Mouse (Mus musculus) ovary, adult 18-20 months (tissue): ENCODE results near the gene Stard13.

Source experiments
- DNase-seq: peaks from one replicate; pipeline ENCODE4 v3.0.0; 2022; ENCODE audit warnings: low spot score, mixed read lengths

Gene Stard13

DNA sequence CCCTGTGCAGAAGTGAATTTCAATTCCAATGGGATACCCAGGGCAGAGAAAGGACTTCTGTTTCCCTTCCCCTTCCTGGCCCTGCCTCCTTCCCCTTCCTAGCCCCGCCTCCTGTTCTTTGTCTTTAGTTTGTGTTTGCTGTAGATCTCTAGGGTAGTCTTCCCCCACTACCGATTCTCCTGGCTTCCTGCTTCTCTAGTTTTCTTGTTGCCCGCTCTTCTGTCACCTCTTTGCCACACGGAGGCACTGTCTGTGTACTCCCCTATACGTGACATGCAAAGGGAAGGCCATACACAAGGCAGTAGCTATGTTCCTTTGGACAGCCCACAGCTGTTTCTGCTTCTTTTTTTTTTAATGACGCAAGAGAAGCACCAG, 176.7 kb downstream of the Stard13 start:
- no peak for DNase-seq

DNA sequence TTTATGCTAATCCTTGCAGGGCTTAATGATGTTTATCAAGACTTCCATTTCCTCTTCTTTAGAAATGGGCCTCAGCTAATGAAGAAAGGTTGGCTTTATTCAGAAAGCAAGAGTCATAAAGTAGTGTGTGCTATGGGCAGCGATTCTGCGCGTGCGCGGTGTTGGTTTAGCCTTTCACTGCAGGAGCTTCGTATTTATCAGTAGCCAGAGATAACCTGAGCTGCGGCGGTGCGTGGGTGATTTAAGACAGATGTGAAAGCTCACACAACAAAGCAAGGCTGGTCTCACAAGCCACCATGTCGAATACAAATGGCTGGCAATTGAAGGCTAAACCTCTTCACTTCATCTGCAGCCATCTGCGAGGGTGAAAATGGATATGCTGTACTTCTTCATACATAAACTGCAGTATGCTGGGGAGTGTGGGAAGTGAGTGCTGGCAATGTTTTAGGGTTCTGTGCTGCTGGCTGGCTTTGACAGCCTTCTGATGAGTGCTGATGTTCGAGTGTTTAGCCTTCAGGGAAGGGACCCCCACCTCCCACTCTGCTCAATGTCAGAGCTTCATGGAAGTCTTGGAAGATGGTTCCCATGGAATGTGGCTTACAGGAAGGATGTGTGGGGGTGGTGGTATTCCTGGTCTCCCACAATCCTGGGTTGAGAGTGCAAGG, 177.2 kb downstream of the Stard13 start:
- no peak for DNase-seq

- DNase-seq, result no peak
Measured at GRCm38 (mm10) chr5:151055426-151056090, 178.1 kb downstream of the Stard13 start.

DNA sequence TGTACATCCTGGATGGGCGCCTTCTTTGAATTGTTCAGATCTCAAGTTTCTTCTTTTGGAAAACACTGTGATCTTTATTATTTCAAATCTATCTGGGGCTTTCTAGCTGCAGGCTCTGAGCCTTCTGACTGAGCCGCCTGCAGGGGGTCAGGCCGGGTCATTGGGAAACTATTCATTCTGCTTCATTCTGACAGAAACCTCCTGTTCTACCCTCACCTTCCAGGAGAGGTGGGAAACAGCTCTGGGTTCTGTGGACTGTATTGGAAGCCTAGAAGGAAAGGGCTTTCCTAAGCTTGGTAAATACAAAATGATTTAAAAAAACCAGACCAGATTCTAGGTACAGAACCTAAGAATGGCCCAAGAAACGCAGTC, 178.9 kb downstream of the Stard13 start:
- DNase-seq, result no peak

DNA sequence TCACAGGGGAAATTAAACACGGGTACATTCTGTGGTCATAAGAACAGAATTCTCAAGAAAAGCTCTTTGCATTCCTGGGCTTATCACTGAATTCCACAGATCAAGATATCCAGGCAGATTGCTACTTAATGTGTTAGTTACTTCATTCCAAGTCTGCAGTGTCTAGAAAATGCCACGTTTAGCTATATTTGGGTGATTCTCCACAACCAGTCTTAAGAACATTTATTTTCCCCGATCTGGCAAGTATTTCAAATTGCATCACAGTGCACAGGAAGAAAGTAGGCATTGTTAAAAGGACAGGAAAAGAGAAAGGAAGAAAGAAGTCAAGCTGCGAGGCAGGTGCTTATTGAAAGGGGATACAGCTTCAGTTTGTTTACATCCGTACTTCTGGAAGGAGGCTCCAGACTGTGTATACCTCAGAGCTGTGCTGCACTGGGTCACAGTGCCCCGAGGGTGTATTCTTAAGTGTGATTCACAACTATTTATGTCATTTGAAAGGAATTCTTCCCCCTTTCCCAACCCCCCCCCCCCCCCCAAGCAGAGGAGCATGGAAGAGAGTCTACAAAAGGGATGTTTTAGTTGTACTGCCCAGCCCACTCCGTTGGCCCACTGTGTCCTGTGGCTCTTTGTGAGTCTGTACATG, 179.4 kb downstream of the Stard13 start:
- DNase-seq, result no peak

- DNase-seq, result no peak
Measured at GRCm38 (mm10) chr5:151053190-151053589, 180.4 kb downstream of the Stard13 start.

GRCm38 (mm10) chr5:151052331-151052730, 181.3 kb downstream of the Stard13 start:
- DNase-seq, result no peak

- DNase-seq, result no peak
Measured at GRCm38 (mm10) chr5:151047488-151047887, 186.1 kb downstream of the Stard13 start.

GRCm38 (mm10) chr5:151046917-151047316, 186.7 kb downstream of the Stard13 start:
- no peak for DNase-seq

GRCm38 (mm10) chr5:151046131-151046530, 187.5 kb downstream of the Stard13 start:
- no peak for DNase-seq

- no peak for DNase-seq
Measured at GRCm38 (mm10) chr5:151042911-151043310, 190.7 kb downstream of the Stard13 start.

GRCm38 (mm10) chr5:151037871-151038270, 195.8 kb downstream of the Stard13 start:
- DNase-seq, result peak; percentile 33

GRCm38 (mm10) chr5:151034715-151035512, 198.7 kb downstream of the Stard13 start:
- no peak for DNase-seq

- DNase-seq, result no peak
Measured at GRCm38 (mm10) chr5:151028906-151029305, 204.7 kb downstream of the Stard13 start.

GRCm38 (mm10) chr5:151027171-151027570, 206.5 kb downstream of the Stard13 start:
- no peak for DNase-seq

DNA sequence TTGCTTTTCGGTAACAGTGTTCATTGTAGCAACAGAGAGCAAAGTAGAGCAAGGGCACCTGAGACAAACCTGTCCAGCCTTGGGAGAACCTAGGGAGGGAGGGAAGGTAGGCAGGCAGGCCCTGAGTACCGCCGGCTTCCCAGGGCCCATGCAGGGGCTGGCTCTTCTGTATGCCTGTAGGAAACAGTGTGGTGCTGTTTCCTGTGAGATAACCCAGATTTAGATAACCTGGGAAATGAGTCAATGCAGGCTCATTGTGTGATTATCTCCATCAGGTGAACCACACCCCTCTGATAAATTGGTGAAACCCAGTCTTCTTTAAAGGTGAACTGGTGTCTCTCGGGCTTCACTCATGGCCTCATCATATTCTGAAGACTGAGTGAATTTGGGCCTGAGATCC, 207.6 kb downstream of the Stard13 start:
- no peak for DNase-seq

- no peak for DNase-seq
Measured at GRCm38 (mm10) chr5:151024483-151024882, 209.2 kb downstream of the Stard13 start.

DNA sequence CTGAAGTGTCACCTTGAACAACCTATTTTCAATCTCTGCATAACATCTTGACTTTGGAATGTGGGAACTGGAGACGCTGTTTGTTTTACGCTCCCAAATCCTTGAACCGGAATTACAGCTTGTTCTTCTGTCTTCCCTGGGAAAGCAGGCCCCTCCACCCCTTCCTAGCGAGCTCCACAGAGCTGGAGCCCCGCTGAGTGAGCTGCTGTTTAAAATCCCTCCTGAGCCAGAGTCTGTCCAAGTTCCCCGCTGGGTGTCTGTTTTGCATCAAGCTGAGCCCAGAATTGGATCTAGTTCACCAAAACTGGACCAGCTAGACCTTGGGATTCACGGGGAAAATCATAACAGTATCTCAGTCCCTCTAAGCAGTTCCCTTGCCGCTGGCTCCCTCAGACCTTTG, 210.2 kb downstream of the Stard13 start:
- DNase-seq, result peak; percentile 27

GRCm38 (mm10) chr5:151022939-151023338, 210.7 kb downstream of the Stard13 start:
- DNase-seq, result no peak

DNA sequence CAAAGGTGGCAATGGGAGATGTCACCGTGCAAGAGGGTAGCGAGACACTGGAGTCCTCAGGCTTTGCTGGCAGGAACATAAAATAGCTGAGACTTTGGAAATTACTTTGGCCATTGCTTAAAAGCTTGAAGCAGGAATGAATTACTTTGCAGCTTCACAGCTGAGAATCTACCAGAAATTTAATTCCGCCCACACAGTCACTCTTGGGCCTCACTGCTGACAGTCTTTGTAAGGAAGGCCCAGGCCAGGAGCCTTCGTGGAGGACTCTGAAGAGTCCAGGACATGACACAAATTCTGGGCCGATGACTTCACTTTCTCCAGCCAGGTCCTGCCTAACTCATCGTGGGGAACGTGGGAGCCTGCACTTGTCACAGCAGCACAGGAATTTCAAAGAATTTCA, 211.6 kb downstream of the Stard13 start:
- no peak for DNase-seq

- no peak for DNase-seq
Measured at GRCm38 (mm10) chr5:151020831-151021230, 212.8 kb downstream of the Stard13 start.

GRCm38 (mm10) chr5:151020031-151020820, 213.4 kb downstream of the Stard13 start:
- DNase-seq, result no peak
